Mouse (Mus musculus) urinary bladder, postnatal 36 days (tissue): ENCODE data around the gene Efna3.

ENCODE experiments used
- DNase-seq, 2 experiments: peaks; one replicate each; pipeline ENCODE4 v3.0.0; 2022; ENCODE audit warnings: low spot score in 2 of 2, mixed read lengths in 1 of 2

The Efna3 gene

DNA sequence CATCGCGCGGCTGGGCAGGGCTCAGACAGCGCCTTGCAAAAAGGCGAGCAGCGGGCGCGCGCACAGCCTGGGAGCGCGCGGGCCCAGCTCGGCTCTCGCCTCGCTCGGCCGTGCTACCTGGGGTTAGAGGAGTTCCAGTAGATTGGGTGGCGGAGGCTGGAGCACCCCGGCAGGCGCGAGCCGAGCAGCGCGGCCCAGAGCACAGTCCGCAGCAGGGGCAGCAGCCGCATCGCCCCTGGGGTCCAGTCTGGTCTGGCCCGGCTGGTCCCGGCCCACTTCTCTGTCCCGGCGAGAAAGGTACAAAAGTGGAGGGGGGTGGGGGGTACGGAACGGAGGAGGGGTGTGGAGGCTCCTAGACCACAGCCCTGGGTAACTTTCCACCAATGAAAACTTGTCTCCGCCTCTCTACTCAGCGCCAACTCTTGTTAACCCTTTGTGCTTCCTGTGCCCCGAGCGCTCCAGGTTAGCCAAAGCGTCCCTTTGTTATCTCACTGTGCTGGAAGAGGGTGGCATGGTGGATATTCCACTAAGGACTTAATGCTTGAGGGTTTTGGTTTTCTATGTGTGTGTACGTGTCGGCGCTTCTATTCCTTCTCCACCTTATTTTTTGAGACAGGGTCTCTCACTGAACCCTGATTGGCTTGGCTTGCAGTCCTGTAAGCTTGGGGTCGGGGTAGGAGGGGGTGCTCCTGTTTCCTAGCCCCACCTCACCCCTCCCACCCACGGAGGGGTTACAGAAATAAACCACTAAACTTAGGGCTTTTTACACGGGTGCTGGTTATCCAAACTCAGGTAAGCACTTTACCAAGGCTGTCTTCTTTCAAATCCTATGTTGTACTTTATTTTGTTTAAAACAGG lies 15.2 kb upstream of the Efna3 start, which contains the start of gene Efna4:
Gene Efna4 (minus strand): TSS at position 308 of the 858 bp plus-strand sequence.
- DNase-seq: peak in 1 of 2 experiments; percentile 48

- no peak for DNase-seq
Measured at GRCm38 (mm10) chr3:89337062-89337720, 14.4 kb upstream of the Efna3 start.

GRCm38 (mm10) chr3:89336529-89336928 lies 13.8 kb upstream of the Efna3 start:
- DNase-seq: no peak

DNA sequence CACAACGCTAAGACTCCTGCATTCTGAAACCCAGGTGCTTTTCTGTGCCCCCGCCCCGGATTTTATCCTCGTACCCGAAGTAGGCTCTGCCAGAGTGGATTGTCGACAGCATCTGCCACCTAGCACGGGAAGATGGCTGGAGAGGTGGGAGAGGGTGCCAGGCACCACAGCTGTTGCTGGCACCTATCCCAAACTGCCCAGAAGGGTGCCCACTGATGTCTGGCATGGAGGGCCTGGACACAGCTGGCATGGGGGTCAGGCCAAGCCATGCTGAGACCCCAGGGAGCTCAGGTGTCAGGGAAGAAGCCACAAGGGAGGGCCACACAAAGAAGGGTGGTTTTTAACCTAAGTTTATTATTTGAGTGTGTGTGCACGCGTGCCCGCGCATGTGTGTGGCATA lies 10.3 kb upstream of the Efna3 start:
- no peak for DNase-seq

GRCm38 (mm10) chr3:89332476-89332875 lies 9.7 kb upstream of the Efna3 start:
- no peak for DNase-seq

DNA sequence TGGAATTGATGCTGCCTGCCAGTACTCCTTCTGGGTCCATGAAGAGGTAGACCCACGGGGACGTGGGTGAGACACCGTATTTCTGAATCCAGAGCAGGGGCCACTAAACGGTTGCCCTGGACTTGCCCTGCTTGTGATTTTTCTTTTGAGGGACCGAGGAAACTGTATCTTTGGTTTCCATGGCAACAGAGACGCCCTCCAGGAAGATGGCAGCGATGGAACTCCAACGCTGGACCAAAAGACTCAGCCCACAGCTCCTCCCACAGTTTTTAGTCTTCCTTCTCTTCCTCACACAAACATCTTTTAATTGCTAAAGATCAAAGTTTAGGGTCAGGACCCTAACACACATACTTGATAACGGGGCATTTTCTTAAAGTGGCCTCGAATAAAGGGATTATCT lies 9.2 kb upstream of the Efna3 start:
- no peak for DNase-seq

GRCm38 (mm10) chr3:89331561-89331960 lies 8.8 kb upstream of the Efna3 start:
- no peak for DNase-seq

GRCm38 (mm10) chr3:89330948-89331347 lies 8.2 kb upstream of the Efna3 start:
- no peak for DNase-seq

GRCm38 (mm10) chr3:89330346-89330745 lies 7.6 kb upstream of the Efna3 start:
- no peak for DNase-seq

- no peak for DNase-seq
Measured at GRCm38 (mm10) chr3:89328623-89329022, 5.9 kb upstream of the Efna3 start.

- DNase-seq: no peak
Measured at GRCm38 (mm10) chr3:89327371-89327870, 4.7 kb upstream of the Efna3 start.

DNA sequence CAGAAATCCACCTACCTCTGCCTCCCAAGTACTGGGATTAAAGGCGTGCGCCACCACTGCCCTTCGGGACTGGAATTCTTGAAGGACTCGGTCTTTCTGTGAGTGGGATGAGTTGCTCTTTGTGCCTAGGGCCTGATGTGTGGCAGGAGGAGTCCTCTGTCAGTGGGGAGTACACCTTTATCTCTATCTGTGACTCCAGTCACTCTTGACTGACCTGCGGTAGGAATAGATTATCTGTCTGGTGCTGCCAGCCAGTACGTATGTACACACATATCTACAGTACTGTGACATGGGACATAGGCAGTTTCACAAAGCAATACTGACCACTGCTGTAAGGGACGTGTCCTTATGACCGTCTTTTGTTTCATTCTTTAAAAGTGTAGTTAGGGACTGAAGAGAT lies 3.1 kb upstream of the Efna3 start:
- DNase-seq: no peak

DNA sequence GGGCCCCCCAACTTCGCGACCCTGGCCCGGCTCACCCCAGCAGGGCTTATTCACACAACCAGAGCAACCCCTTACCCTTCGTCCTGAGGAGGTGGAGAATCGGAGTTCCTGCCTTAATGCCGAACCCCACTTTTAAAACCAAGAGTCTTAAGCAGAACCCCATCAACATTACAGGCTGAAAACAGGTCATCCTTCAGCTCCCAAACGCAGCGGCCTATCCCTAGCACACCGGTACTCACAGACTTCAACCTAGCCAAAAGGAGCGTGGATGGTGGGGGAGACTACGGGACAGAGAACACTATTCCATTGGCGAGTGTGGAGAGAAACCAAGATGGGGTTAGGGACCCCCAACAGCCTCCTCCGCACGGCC lies 649 bp downstream of the Efna3 start:
- no peak for DNase-seq

GRCm38 (mm10) chr3:89321183-89322130 lies 1.3 kb downstream of the Efna3 start:
- no peak for DNase-seq

DNA sequence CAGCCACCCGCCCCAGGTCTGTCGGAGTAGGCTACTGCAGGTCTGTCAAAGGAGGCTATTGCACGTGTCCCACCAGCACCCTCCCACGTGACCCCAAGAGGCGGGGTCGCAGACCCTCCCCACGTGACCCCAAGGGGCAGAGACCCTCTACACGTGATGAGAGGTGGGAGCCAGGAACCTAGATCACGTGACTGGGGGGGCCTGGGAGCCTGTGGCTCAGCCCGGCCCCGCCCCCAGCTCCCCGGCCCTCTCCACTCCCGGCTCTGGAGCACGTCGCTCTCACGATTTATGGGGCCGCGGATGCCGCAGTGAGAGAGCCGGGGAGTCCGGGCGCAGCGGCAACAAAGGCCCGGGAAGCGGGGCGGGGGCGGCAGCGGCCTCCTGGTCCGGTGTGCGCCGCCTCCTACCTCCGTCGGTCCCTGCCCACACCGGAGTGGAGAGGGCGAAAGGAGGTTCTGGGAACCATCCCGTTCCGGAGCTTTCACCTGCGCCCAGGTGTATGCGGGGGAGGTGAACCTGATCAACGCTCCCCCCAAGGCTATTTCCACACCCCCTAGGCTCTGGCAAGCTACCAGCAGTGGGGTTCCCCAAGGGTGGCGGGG lies 2.1 kb downstream of the Efna3 start:
- DNase-seq: no peak

GRCm38 (mm10) chr3:89319591-89320350 lies 3.0 kb downstream of the Efna3 start:
- no peak for DNase-seq

DNA sequence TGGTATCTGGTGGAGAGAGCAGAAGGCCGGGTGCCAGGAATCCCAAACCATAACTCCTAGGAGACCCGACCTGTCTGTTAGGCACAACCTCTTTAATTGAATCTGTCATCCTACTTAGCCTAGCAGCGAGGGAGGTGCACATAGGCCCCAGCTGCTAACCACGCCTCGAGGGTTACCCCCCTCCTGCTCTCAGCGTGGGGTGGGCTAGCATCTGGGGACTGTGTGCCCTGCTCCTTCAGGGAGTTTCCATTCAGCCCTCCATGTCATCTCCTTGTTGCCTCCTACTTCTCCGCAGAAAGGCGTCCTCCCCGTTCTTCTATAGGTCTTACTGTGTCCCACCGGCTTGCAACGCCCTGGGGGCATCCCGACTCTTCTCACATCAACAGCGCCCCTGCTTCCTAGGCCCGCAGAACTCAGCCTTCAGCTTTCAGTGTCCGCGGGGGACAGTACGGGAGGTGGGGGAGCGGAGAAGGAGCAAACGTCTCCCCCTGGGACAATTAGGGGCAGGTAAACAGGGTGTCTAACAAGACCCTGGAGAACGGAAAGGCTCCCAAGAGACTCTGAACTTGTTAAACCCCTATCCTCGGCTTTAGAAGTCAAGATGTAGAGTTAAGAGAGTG lies 3.7 kb downstream of the Efna3 start:
- DNase-seq: no peak

DNA sequence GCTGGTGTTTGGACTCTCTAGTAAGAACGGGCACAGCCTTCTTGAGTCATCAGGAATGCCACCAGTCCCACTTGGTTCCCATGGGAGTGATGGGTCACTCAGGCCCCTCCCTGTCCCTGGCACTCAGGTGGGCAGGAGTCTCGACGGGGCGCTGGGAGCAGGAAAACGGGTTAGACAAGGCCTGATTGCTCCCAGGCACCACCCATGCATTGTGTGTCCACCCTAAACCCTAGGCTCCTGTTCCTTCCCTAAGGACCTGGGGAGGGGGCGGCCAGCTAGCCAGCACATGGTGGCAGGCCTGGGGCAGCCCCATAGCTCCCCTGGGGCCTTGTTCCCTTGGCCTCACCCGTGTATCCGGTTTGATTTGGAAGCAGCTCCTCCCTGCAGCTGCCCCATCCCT lies 4.4 kb downstream of the Efna3 start:
- DNase-seq: no peak

DNA sequence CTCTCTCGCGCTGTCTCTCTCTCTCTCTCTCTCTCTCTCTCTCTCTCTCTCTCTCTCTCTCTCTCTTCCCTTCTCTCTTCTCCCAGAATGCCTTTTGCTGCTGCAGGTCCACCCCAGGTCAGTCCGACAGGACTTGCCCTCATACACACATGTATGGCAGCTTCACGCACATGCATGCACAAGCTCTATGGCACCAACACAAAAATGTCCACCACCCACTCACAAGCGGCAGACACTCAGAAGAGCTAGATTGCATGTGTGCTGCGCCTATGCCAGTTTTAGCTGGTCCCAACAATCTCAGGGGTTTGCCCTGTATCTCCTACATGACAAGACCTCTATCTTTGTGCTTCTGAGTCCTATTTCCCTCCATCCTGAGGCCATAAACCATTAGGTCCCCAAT lies 5.5 kb downstream of the Efna3 start:
- DNase-seq: no peak

GRCm38 (mm10) chr3:89316833-89317232 lies 5.9 kb downstream of the Efna3 start:
- peak; percentile 76 to 84 for DNase-seq
